Comparison of ENCODE assay signal across 15 mouse cellular contexts in the genomic region with DNA sequence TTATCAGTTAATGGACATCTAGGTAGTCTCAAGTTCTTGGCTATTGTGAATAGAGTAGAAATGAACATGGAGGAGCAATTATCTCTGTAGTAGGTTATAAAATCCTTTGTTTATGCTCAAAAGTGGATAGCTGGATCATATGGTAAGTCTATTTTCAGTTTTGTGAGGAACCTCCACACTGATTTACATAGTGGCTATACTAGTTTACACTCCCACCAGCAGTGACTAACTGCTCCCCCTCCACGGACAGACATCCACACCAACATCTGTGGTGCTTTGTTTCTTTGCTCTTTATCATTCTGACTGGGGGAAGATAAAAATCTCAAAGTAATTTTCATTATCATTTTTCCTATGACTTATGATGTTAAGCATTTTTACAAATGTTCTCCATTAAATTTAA. TPM values are rescaled to one million over a fixed set of nuclear protein-coding genes. Genes with fewer than 3 reads are reported as not detected.
"Had no signal": no experiment of that assay in that cellular context is flagged by ENCODE, and none has a peak within 500 bp of the region (broad histone marks: within the 10 kb centered on the region; RNA-seq: fewer than 3 reads in every experiment).

No protein-coding gene starts in this region.

- DNase-seq: kidney, adult 18-20 months; kidney, adult 9 months; kidney, postnatal 25 days; layer of hippocampus, adult 9-11 months; liver; lung, adult 18-20 months; lung, postnatal 10 days; lung, postnatal 36 days; retina, postnatal 1 day; spleen, adult 18-20 months; thymus, adult 18-20 months; thymus, postnatal 36 days had no signal

RNA-seq across cellular contexts. Expression of a gene that starts 55.1 kb away (rescaled TPM):
- total RNA-seq: monocyte, adult 5-6 weeks; neutrophil, adult 5-6 weeks had no signal
- polyA plus RNA-seq: myocyte had no signal
